Mouse (Mus musculus) retina, postnatal 1 day (tissue): ENCODE results near the gene Umodl1.
A peak's percentile ranks its signal among the peaks of the same experiment; 100 is the strongest.

ENCODE experiments used
- DNase-seq: peaks from one replicate; pipeline ENCODE4 v3.0.0-alpha.2; 2012

Gene Umodl1

GRCm38 (mm10) chr17:30954340-30954739, at the start of gene Umodl1:
TSS of gene Umodl1 (plus strand) at chr17:30954640.
- DNase-seq, result no peak

GRCm38 (mm10) chr17:30907577-30907976, 46.9 kb upstream of the Umodl1 start:
- no peak for DNase-seq

GRCm38 (mm10) chr17:30910866-30911731, 43.3 kb upstream of the Umodl1 start:
- no peak for DNase-seq

GRCm38 (mm10) chr17:30911732-30912088, 42.7 kb upstream of the Umodl1 start:
- no peak for DNase-seq

GRCm38 (mm10) chr17:30912536-30912935, 41.9 kb upstream of the Umodl1 start:
- no peak for DNase-seq

GRCm38 (mm10) chr17:30914264-30914663, 40.2 kb upstream of the Umodl1 start:
- no peak for DNase-seq

GRCm38 (mm10) chr17:30923566-30923965, 30.9 kb upstream of the Umodl1 start:
- no peak for DNase-seq

- no peak for DNase-seq
These were observed 23.6 kb upstream of the Umodl1 start for GRCm38 (mm10) chr17:30930827-30931226.

- DNase-seq, result no peak
These were observed 21.6 kb upstream of the Umodl1 start for GRCm38 (mm10) chr17:30932836-30933235.

GRCm38 (mm10) chr17:30935301-30935700, 19.1 kb upstream of the Umodl1 start:
- no peak for DNase-seq

- DNase-seq, result peak; percentile 32
These were observed 15.9 kb upstream of the Umodl1 start for GRCm38 (mm10) chr17:30938554-30938953.

GRCm38 (mm10) chr17:30948382-30948781, 6.1 kb upstream of the Umodl1 start:
- DNase-seq, result no peak

- peak; percentile 77 for DNase-seq
These were observed 3.7 kb upstream of the Umodl1 start for GRCm38 (mm10) chr17:30950780-30951179.

GRCm38 (mm10) chr17:30951600-30951999, 2.8 kb upstream of the Umodl1 start:
- no peak for DNase-seq

GRCm38 (mm10) chr17:30961936-30962592, 7.6 kb downstream of the Umodl1 start:
- no peak for DNase-seq

- DNase-seq, result no peak
These were observed 8.4 kb downstream of the Umodl1 start for GRCm38 (mm10) chr17:30962880-30963279.

- no peak for DNase-seq
These were observed 15.5 kb downstream of the Umodl1 start for GRCm38 (mm10) chr17:30969983-30970382.

GRCm38 (mm10) chr17:30971877-30972276, 17.4 kb downstream of the Umodl1 start:
- no peak for DNase-seq

- DNase-seq, result no peak
These were observed 18.9 kb downstream of the Umodl1 start for GRCm38 (mm10) chr17:30973332-30973731.

GRCm38 (mm10) chr17:30977290-30977689, 22.9 kb downstream of the Umodl1 start:
- no peak for DNase-seq

- no peak for DNase-seq
These were observed 24.1 kb downstream of the Umodl1 start for GRCm38 (mm10) chr17:30978556-30978955.

- DNase-seq, result no peak
These were observed 29.1 kb downstream of the Umodl1 start for GRCm38 (mm10) chr17:30983521-30983920.

GRCm38 (mm10) chr17:30990254-30990653, 35.8 kb downstream of the Umodl1 start:
- DNase-seq, result peak; percentile 54

GRCm38 (mm10) chr17:30996296-30996695, 41.9 kb downstream of the Umodl1 start:
- no peak for DNase-seq
